Mouse (Mus musculus): ENCODE results near the gene Timp2.

GRCm38 (mm10) chr11:118403183-118403582 is 47.6 kb upstream of the Timp2 start:
- TF ChIP-seq POLR2A (IDR thresholded peaks at IDR 0.05; ENCODE audit: borderline replicate concordance, control insufficient read depth, low read depth, low read length) (no peak), CTCF (IDR thresholded peaks at IDR 0.05; ENCODE audit: control insufficient read depth, insufficient read depth, low read length) (no peak)
